Mouse (Mus musculus) forebrain, embryonic 15.5 days (tissue): ENCODE measurements around the gene Dcst1. TPM values are rescaled to one million over a fixed set of nuclear protein-coding genes. Genes with fewer than 3 reads are reported as not detected.

Source experiments
- ATAC-seq: fragments of 200-750 bp; cut with Nextera tagmentation; replicated peaks from 2 replicates; pipeline ENCODE4 v1.8.0; 2017; ENCODE audit warnings: mild to moderate bottlenecking, moderate TSS enrichment, moderate library complexity
- H3K27ac ChIP-seq: fragments of 300-500 bp; sonication (generic); replicated peaks from 2 replicates; pipeline ENCODE4 v1.5.1; 2015; ENCODE audit warnings: mild to moderate bottlenecking, inconsistent platforms
- H3K27me3 ChIP-seq: fragments of 300-500 bp; sonication (generic); 2 replicates; pipeline ENCODE4 v1.6.1; 2015; ENCODE audit warnings: inconsistent platforms
- H3K36me3 ChIP-seq: fragments of 300-500 bp; sonication (generic); 2 replicates; pipeline ENCODE4 v1.6.1; 2015; ENCODE audit warnings: mild to moderate bottlenecking, inconsistent platforms
- H3K4me1 ChIP-seq: fragments of 300-500 bp; sonication (generic); 2 replicates; pipeline ENCODE4 v1.6.1; 2015; ENCODE audit warnings: inconsistent platforms
- H3K4me2 ChIP-seq: fragments of 300-500 bp; sonication (generic); replicated peaks from 2 replicates; pipeline ENCODE4 v1.6.1; 2015; ENCODE audit warnings: mild to moderate bottlenecking, inconsistent platforms
- H3K4me3 ChIP-seq: fragments of 300-500 bp; sonication (generic); 2 replicates; pipeline ENCODE4 v1.5.1; 2015; ENCODE audit warnings: mild to moderate bottlenecking, inconsistent platforms
- H3K9ac ChIP-seq: fragments of 300-500 bp; sonication (generic); replicated peaks from 2 replicates; pipeline ENCODE4 v1.6.1; 2015; ENCODE audit warnings: mild to moderate bottlenecking, inconsistent platforms
- H3K9me3 ChIP-seq: fragments of 300-500 bp; sonication (generic); 2 replicates; pipeline ENCODE4 v1.6.1; 2016; ENCODE audit warnings: inconsistent platforms
- WGBS: fragments of 180-500 bp; shearing (Covaris S2); methylation state at CpG from one replicate; pipeline ENCODE4 v1.1.7; 2015; ENCODE audit warnings: mixed read lengths; 5-methylcytosine and 5-hydroxymethylcytosine counted together
- polyA plus RNA-seq: library from polyadenylated mRNA; unstranded; fragments of >200 nt; fragmentation: Nextera tagmentation; extraction: Ambion mirVana; gene quantifications from 2 replicates; pipeline ENCODE4 v1.2.1, GENCODE M21; 2015

Dcst1 gene
- polyA plus RNA-seq, 1 experiment from 2014 or later = 0.51 TPM

- peak; percentile 81 for ATAC-seq
Measured at GRCm38 (mm10) chr3:89337721-89338578, 27.1 kb downstream of the Dcst1 start, which contains the start of gene Efna4. Efna4 (minus strand) TSS chr3:89338028.

GRCm38 (mm10) chr3:89337062-89337720 is 27.9 kb downstream of the Dcst1 start:
- H3K4me2 ChIP-seq = peak overlapping the region; percentile 80
- peaks cover 9% of the 10 kb centered on the region; the same call in 1 of the 2 replicates for H3K36me3 ChIP-seq
- H3K27ac ChIP-seq = peak overlapping the region; percentile 81
- H3K9me3 ChIP-seq = no peaks in the 10 kb centered on the region
- peak overlapping the region; percentile 81 for H3K9ac ChIP-seq
- H3K4me1 ChIP-seq = peaks cover 65% of the 10 kb centered on the region
- WGBS = under 1% methylated on average over 20 of the region's 21 CpGs
- no peaks in the 10 kb centered on the region for H3K27me3 ChIP-seq
- peak; percentile 39 for ATAC-seq
- H3K4me3 ChIP-seq = peak overlapping the region; percentile 80

More at GRCm38 (mm10) chr3:89337721-89338578, 27.1 kb downstream of the Dcst1 start, which contains the start of gene Efna4:
- under 1% methylated on average over 44 of the region's 44 CpGs for WGBS
- Histone ChIP-seq H3K4me1 (peaks cover 58% of the 10 kb centered on the region), H3K4me3 (peak within 1 kb of the TSS; percentile 80), H3K4me2 (peak within 1 kb of the TSS; percentile 80), H3K27me3 (no peaks in the 10 kb centered on the region), H3K9me3 (no peaks in the 10 kb centered on the region), H3K9ac (peak within 1 kb of the TSS; percentile 81), H3K27ac (peak within 1 kb of the TSS; percentile 81), H3K36me3 (peaks cover 9% of the 10 kb centered on the region; the same call in 1 of the 2 replicates)

GRCm38 (mm10) chr3:89336529-89336928 is 28.5 kb downstream of the Dcst1 start:
- H3K27me3 ChIP-seq = no peaks in the 10 kb centered on the region
- H3K9me3 ChIP-seq = no peaks in the 10 kb centered on the region
- 10% methylated on average over 6 of the region's 6 CpGs for WGBS
- H3K9ac ChIP-seq = peak overlapping the region; percentile 81
- no peak for ATAC-seq
- H3K27ac ChIP-seq = peak overlapping the region; percentile 81
- H3K4me2 ChIP-seq = peak overlapping the region; percentile 80
- H3K4me3 ChIP-seq = peak overlapping the region; percentile 80
- H3K36me3 ChIP-seq = peaks cover 9% of the 10 kb centered on the region; the same call in 1 of the 2 replicates
- peaks cover 66% of the 10 kb centered on the region for H3K4me1 ChIP-seq

GRCm38 (mm10) chr3:89333053-89333452 is 32.0 kb downstream of the Dcst1 start:
- no peaks in the 10 kb centered on the region for H3K27me3 ChIP-seq
- H3K9ac ChIP-seq = 0 out of 2 replicates have a peak overlapping the region, but pooled peaks have one; percentile 10
- peak overlapping the region; percentile 54 for H3K27ac ChIP-seq
- H3K4me3 ChIP-seq = no peak overlapping the region
- peaks cover 53% of the 10 kb centered on the region for H3K4me1 ChIP-seq
- H3K36me3 ChIP-seq = peaks cover 9% of the 10 kb centered on the region; the same call in 1 of the 2 replicates
- H3K9me3 ChIP-seq = no peaks in the 10 kb centered on the region
- ATAC-seq = no peak
- no peak overlapping the region for H3K4me2 ChIP-seq
- 52% methylated on average over 11 of the region's 11 CpGs for WGBS

GRCm38 (mm10) chr3:89332476-89332875 is 32.6 kb downstream of the Dcst1 start:
- Histone ChIP-seq H3K9ac (no peak overlapping the region), H3K4me3 (no peak overlapping the region), H3K4me1 (peaks cover 52% of the 10 kb centered on the region), H3K9me3 (no peaks in the 10 kb centered on the region), H3K36me3 (peaks cover 9% of the 10 kb centered on the region; the same call in 1 of the 2 replicates), H3K4me2 (no peak overlapping the region), H3K27ac (peak overlapping the region; percentile 54), H3K27me3 (no peaks in the 10 kb centered on the region)
- WGBS = 19% methylated on average over 12 of the region's 12 CpGs
- peak; percentile 16 for ATAC-seq

- 27% methylated on average over 10 of the region's 10 CpGs for WGBS
- Histone ChIP-seq H3K9me3 (no peaks in the 10 kb centered on the region), H3K4me3 (no peak overlapping the region), H3K27me3 (no peaks in the 10 kb centered on the region), H3K4me1 (peaks cover 48% of the 10 kb centered on the region), H3K36me3 (peaks cover 9% of the 10 kb centered on the region; the same call in 1 of the 2 replicates), H3K4me2 (no peak overlapping the region), H3K27ac (0 out of 2 replicates have a peak overlapping the region, but pooled peaks have one; percentile 54), H3K9ac (no peak overlapping the region)
- no peak for ATAC-seq
Measured at GRCm38 (mm10) chr3:89332013-89332412, 33.0 kb downstream of the Dcst1 start.

GRCm38 (mm10) chr3:89331561-89331960 is 33.5 kb downstream of the Dcst1 start:
- WGBS = 74% methylated on average over 13 of the region's 13 CpGs
- H3K9me3 ChIP-seq = no peaks in the 10 kb centered on the region
- no peak overlapping the region for H3K27ac ChIP-seq
- H3K9ac ChIP-seq = no peak overlapping the region
- no peak overlapping the region for H3K4me2 ChIP-seq
- ATAC-seq = no peak
- peaks cover 9% of the 10 kb centered on the region; the same call in 1 of the 2 replicates for H3K36me3 ChIP-seq
- H3K4me1 ChIP-seq = peaks cover 43% of the 10 kb centered on the region
- H3K27me3 ChIP-seq = no peaks in the 10 kb centered on the region
- H3K4me3 ChIP-seq = no peak overlapping the region

GRCm38 (mm10) chr3:89330948-89331347 is 34.1 kb downstream of the Dcst1 start:
- H3K4me1 ChIP-seq = peaks cover 37% of the 10 kb centered on the region

GRCm38 (mm10) chr3:89330346-89330745 is 34.7 kb downstream of the Dcst1 start:
- ATAC-seq = no peak
- no peak overlapping the region for H3K4me3 ChIP-seq
- H3K4me2 ChIP-seq = no peak overlapping the region
- no peak overlapping the region for H3K27ac ChIP-seq
- no peaks in the 10 kb centered on the region for H3K27me3 ChIP-seq
- no peaks in the 10 kb centered on the region for H3K9me3 ChIP-seq
- 36% methylated on average over 3 of the region's 3 CpGs for WGBS
- peaks cover 9% of the 10 kb centered on the region; the same call in 1 of the 2 replicates for H3K36me3 ChIP-seq
- no peak overlapping the region for H3K9ac ChIP-seq
- H3K4me1 ChIP-seq = peaks cover 33% of the 10 kb centered on the region

More at GRCm38 (mm10) chr3:89330948-89331347, 34.1 kb downstream of the Dcst1 start:
- WGBS = 19% methylated on average over 10 of the region's 10 CpGs
- no peak overlapping the region for H3K27ac ChIP-seq
- H3K4me2 ChIP-seq = no peak overlapping the region
- H3K9ac ChIP-seq = no peak overlapping the region
- no peaks in the 10 kb centered on the region for H3K9me3 ChIP-seq
- no peak overlapping the region for H3K4me3 ChIP-seq
- H3K36me3 ChIP-seq = peaks cover 9% of the 10 kb centered on the region; the same call in 1 of the 2 replicates
- no peaks in the 10 kb centered on the region for H3K27me3 ChIP-seq
- no peak for ATAC-seq

- Histone ChIP-seq H3K9me3 (no peaks in the 10 kb centered on the region), H3K36me3 (peaks cover 1% of the 10 kb centered on the region; the same call in 1 of the 2 replicates), H3K4me1 (peaks cover 33% of the 10 kb centered on the region), H3K27ac (no peak overlapping the region), H3K9ac (no peak overlapping the region), H3K4me3 (no peak overlapping the region), H3K4me2 (no peak overlapping the region), H3K27me3 (no peaks in the 10 kb centered on the region)
- 17% methylated on average over 4 of the region's 4 CpGs for WGBS
- no peak for ATAC-seq
Measured at GRCm38 (mm10) chr3:89328623-89329022, 36.4 kb downstream of the Dcst1 start.

GRCm38 (mm10) chr3:89327371-89327870 is 37.6 kb downstream of the Dcst1 start:
- no peak overlapping the region for H3K9ac ChIP-seq
- H3K4me2 ChIP-seq = no peak overlapping the region
- H3K27me3 ChIP-seq = no peaks in the 10 kb centered on the region
- H3K9me3 ChIP-seq = no peaks in the 10 kb centered on the region
- H3K36me3 ChIP-seq = no peaks in the 10 kb centered on the region
- H3K4me3 ChIP-seq = no peak overlapping the region
- H3K27ac ChIP-seq = no peak overlapping the region
- ATAC-seq = no peak
- 71% methylated on average over 9 of the region's 9 CpGs for WGBS
- H3K4me1 ChIP-seq = peaks cover 28% of the 10 kb centered on the region
